In genomic region chr1:34811581-34811980, GRCm38 (mm10) we compare ENCODE assay signal across 19 mouse cellular contexts. TPM values are rescaled to one million over a fixed set of nuclear protein-coding genes. Genes with fewer than 3 reads are reported as not detected.
A peak's percentile ranks its signal among the peaks of the same experiment; 100 is the strongest.
DNase-seq lines count a peak whose midpoint lies in the region; ATAC-seq and TF ChIP-seq lines count a peak whose summit lies in the region.
"Had no signal": no experiment of that assay in that cellular context is flagged by ENCODE, and none has a peak within 500 bp of the region (broad histone marks: within the 10 kb centered on the region; RNA-seq: fewer than 3 reads in every experiment).

No protein-coding gene starts in this region.

- no peak for TF ChIP-seq POLR2A in brain, embryonic 14.5 days (IDR thresholded peaks at IDR 0.05; ENCODE audit: borderline replicate concordance, extremely low read depth, insufficient read depth, insufficient read length, poor library complexity, severe bottlenecking)

- WGBS in forebrain, embryonic 16.5 days: 68% methylated on average over 6 of the region's 6 CpGs
- 88% methylated on average over 5 of the region's 6 CpGs for WGBS in forebrain, embryonic 12.5 days
- WGBS in kidney, embryonic 14.5 days: 48% methylated on average over 6 of the region's 6 CpGs

- TF ChIP-seq CTCF in brain, embryonic 14.5 days (IDR thresholded peaks at IDR 0.05; ENCODE audit: borderline replicate concordance, extremely low read depth, insufficient read depth, insufficient read length): no peak

- DNase-seq in cerebellum, adult 11-12 months: peak; percentile 48
- no peak for DNase-seq in cerebellum, adult 18-20 months
- no peak for DNase-seq in kidney, postnatal 36 days
- DNase-seq in brain, embryonic 14.5 days (ENCODE audit: low read depth): peak; percentile 55
- DNase-seq in adrenal gland, adult 2 months: no peak
- DNase-seq: heart, postnatal 4 days; layer of hippocampus, postnatal 36 days; spleen, adult 18-20 months; thymus, adult 2 months had no signal

- H3K4me3 ChIP-seq in forebrain, embryonic 16.5 days (replicated peaks; ENCODE audit: low read length): no peak overlapping the region
- no peak overlapping the region for H3K4me3 ChIP-seq in forebrain, embryonic 12.5 days (replicated peaks)
- no peak overlapping the region for H3K4me3 ChIP-seq in kidney, embryonic 14.5 days (ENCODE audit: low read length)
- H3K4me3 ChIP-seq: embryonic facial prominence, embryonic 10.5 days; heart, embryonic 13.5 days; liver, embryonic 12.5 days; lung, embryonic 15.5 days; midbrain, embryonic 15.5 days had no signal

- peaks cover 17% of the 10 kb centered on the region for H3K36me3 ChIP-seq in forebrain, embryonic 16.5 days (ENCODE audit: control insufficient read depth, insufficient read depth)
- H3K36me3 ChIP-seq in forebrain, embryonic 12.5 days (replicated peaks): peaks cover 82% of the 10 kb centered on the region
- H3K36me3 ChIP-seq in kidney, embryonic 14.5 days (ENCODE audit: control insufficient read depth, insufficient read depth, low read length): peaks cover 60% of the 10 kb centered on the region

- H3K27ac ChIP-seq in forebrain, embryonic 16.5 days (ENCODE audit: low read length): no peak overlapping the region
- H3K27ac ChIP-seq in forebrain, embryonic 12.5 days: no peak overlapping the region
- H3K27ac ChIP-seq in kidney, embryonic 14.5 days (ENCODE audit: low read depth, low read length): no peak overlapping the region
- H3K27ac ChIP-seq: embryonic facial prominence, embryonic 10.5 days; heart, embryonic 13.5 days; liver, embryonic 12.5 days; lung, embryonic 15.5 days; midbrain, embryonic 15.5 days had no signal

- no peaks in the 10 kb centered on the region for H3K9me3 ChIP-seq in forebrain, embryonic 16.5 days (ENCODE audit: control insufficient read depth, low read length)
- H3K9me3 ChIP-seq in forebrain, embryonic 12.5 days: no peaks in the 10 kb centered on the region
- no peaks in the 10 kb centered on the region for H3K9me3 ChIP-seq in kidney, embryonic 14.5 days (ENCODE audit: control insufficient read depth, low read length)
- H3K9me3 ChIP-seq: embryonic facial prominence, embryonic 10.5 days; G1E; heart, embryonic 13.5 days; liver, embryonic 12.5 days; lung, embryonic 15.5 days; midbrain, embryonic 15.5 days had no signal

- H3K4me1 ChIP-seq in forebrain, embryonic 16.5 days (replicated peaks; ENCODE audit: control insufficient read depth, insufficient read depth, low read length): no peaks in the 10 kb centered on the region
- H3K4me1 ChIP-seq in forebrain, embryonic 12.5 days: peaks cover 5% of the 10 kb centered on the region; the same call in 1 of the 2 replicates
- H3K4me1 ChIP-seq in kidney, embryonic 14.5 days (ENCODE audit: control insufficient read depth, insufficient read depth, low read length): no peaks in the 10 kb centered on the region
- H3K4me1 ChIP-seq: midbrain, embryonic 15.5 days had no signal

- no peaks in the 10 kb centered on the region for H3K27me3 ChIP-seq in forebrain, embryonic 16.5 days (replicated peaks; ENCODE audit: control insufficient read depth, insufficient read depth, low read length)
- peaks cover 4% of the 10 kb centered on the region; the same call in 1 of the 2 replicates for H3K27me3 ChIP-seq in forebrain, embryonic 12.5 days
- H3K27me3 ChIP-seq in kidney, embryonic 14.5 days (ENCODE audit: control insufficient read depth, insufficient read depth, low read length): no peaks in the 10 kb centered on the region
- H3K27me3 ChIP-seq: heart, embryonic 13.5 days; lung, embryonic 15.5 days; midbrain, embryonic 15.5 days had no signal

- ATAC-seq in forebrain, embryonic 16.5 days: peak; percentile 9; the same call in 1 of the 2 replicates
- ATAC-seq in forebrain, embryonic 12.5 days (ENCODE audit: low FRiP score): no peak
- 0 out of 2 replicates have a peak, but pooled peaks have one; percentile 41 for ATAC-seq in kidney, embryonic 14.5 days (ENCODE audit: low FRiP score, low TSS enrichment)
- ATAC-seq: CD4-positive, CD25-positive, alpha-beta regulatory T cell, adult 4 months; liver, embryonic 12.5 days; midbrain, embryonic 15.5 days had no signal

- no peak overlapping the region for H3K9ac ChIP-seq in forebrain, embryonic 16.5 days (replicated peaks; ENCODE audit: low read depth, low read length)
- no peak overlapping the region for H3K9ac ChIP-seq in forebrain, embryonic 12.5 days
- H3K9ac ChIP-seq in kidney, embryonic 14.5 days (ENCODE audit: low read depth, low read length): no peak overlapping the region
- H3K9ac ChIP-seq: heart, embryonic 13.5 days; liver, embryonic 12.5 days; lung, embryonic 15.5 days; midbrain, embryonic 15.5 days had no signal

- no peak overlapping the region for H3K4me2 ChIP-seq in forebrain, embryonic 16.5 days (ENCODE audit: low read length)
- no peak overlapping the region for H3K4me2 ChIP-seq in forebrain, embryonic 12.5 days
- no peak overlapping the region for H3K4me2 ChIP-seq in kidney, embryonic 14.5 days (replicated peaks; ENCODE audit: low read depth, low read length)
- H3K4me2 ChIP-seq: heart, embryonic 13.5 days; liver, embryonic 12.5 days; lung, embryonic 15.5 days; midbrain, embryonic 15.5 days had no signal

RNA-seq across cellular contexts. Expression of gene Fam168b, which starts 31.3 kb away (rescaled TPM):
- polyA plus RNA-seq in forebrain, embryonic 16.5 days (2015; fragmentation: Nextera tagmentation; extraction: Ambion mirVana): 161 and 186 TPM in 2 replicates
- polyA plus RNA-seq in forebrain, embryonic 12.5 days (2016; fragmentation: Nextera tagmentation; extraction: Ambion mirVana): 176 and 179 TPM in 2 replicates
- polyA plus RNA-seq in kidney, embryonic 14.5 days (2014; fragmentation: Nextera tagmentation; extraction: Ambion mirVana): 39.8 and 68.8 TPM in 2 replicates
- polyA plus RNA-seq in brain, embryonic 14.5 days (2012; rRNA removed): 399 and 501 TPM in 2 replicates
- 100 to 1,000 TPM; 113 to 203 TPM for total RNA-seq in adrenal gland, adult 2 months (2021)
- polyA plus RNA-seq in adrenal gland, adult 2 months (2012; rRNA removed): 359 and 507 TPM in 2 replicates

RNA-seq across cellular contexts. Expression of gene Plekhb2, which starts 38.2 kb away (rescaled TPM):
- 73.9 and 86.4 TPM in 2 replicates for polyA plus RNA-seq in forebrain, embryonic 16.5 days (2015; fragmentation: Nextera tagmentation; extraction: Ambion mirVana)
- 47.6 and 51.9 TPM in 2 replicates for polyA plus RNA-seq in forebrain, embryonic 12.5 days (2016; fragmentation: Nextera tagmentation; extraction: Ambion mirVana)
- polyA plus RNA-seq in kidney, embryonic 14.5 days (2014; fragmentation: Nextera tagmentation; extraction: Ambion mirVana): 18.7 and 36.0 TPM in 2 replicates
- 40.4 and 43.9 TPM in 2 replicates for polyA plus RNA-seq in brain, embryonic 14.5 days (2012; rRNA removed)
- 100 to 1,000 TPM; 187 to 193 TPM for total RNA-seq in adrenal gland, adult 2 months (2021)
- polyA plus RNA-seq in adrenal gland, adult 2 months (2012; rRNA removed): 80.8 and 115 TPM in 2 replicates

Comparison
In these comparisons a context has a peak if more than half of its experiments do, and no peak if none do; other contexts are left out.
1. DNase-seq: peak in cerebellum, adult 11-12 months (single experiment) and brain, embryonic 14.5 days (single experiment); none in cerebellum, adult 18-20 months (0 of 2), kidney, postnatal 36 days (0 of 2) and adrenal gland, adult 2 months (single experiment).